Mouse (Mus musculus) natural killer cell, adult 2 months (primary cell): Measurements from ENCODE around the gene Elobl.
A peak's percentile ranks its signal among the peaks of the same experiment; 100 is the strongest.

ENCODE experiments used
- DNase-seq, 2 experiments: peaks; one replicate each; pipeline ENCODE4 v3.0.0; 2022; ENCODE audit warnings: low spot score in 2 of 2

The Elobl gene

GRCm38 (mm10) chr11:88988956-88989355 is 22.2 kb upstream of the Elobl start:
- DNase-seq = no peak

GRCm38 (mm10) chr11:88986616-88987015 is 19.9 kb upstream of the Elobl start:
- no peak for DNase-seq

GRCm38 (mm10) chr11:88981337-88981736 is 14.6 kb upstream of the Elobl start:
- no peak for DNase-seq

GRCm38 (mm10) chr11:88977188-88977587 is 10.5 kb upstream of the Elobl start:
- DNase-seq = no peak

- DNase-seq = peak in 1 of 2 experiments; percentile 21
Observed at GRCm38 (mm10) chr11:88976320-88976719, 9.6 kb upstream of the Elobl start.

GRCm38 (mm10) chr11:88973776-88974701 is 7.3 kb upstream of the Elobl start:
- peak; percentile 87 to 93 for DNase-seq

GRCm38 (mm10) chr11:88970202-88970732 is 3.5 kb upstream of the Elobl start, which contains the start of gene Coil:
TSS of gene Coil (plus strand) at chr11:88970252.
- peak in 1 of 2 experiments; percentile 17 for DNase-seq

- no peak for DNase-seq
Observed at GRCm38 (mm10) chr11:88958851-88959250, 7.9 kb downstream of the Elobl start.

GRCm38 (mm10) chr11:88955217-88955969 is 11.3 kb downstream of the Elobl start, which contains the start of gene Scpep1:
TSS of gene Scpep1 (minus strand) at chr11:88955465.
- DNase-seq = peak; percentile 91 to 97

GRCm38 (mm10) chr11:88954803-88955202 is 11.9 kb downstream of the Elobl start:
- peak; percentile 54 to 68 for DNase-seq

- DNase-seq = no peak
Observed at GRCm38 (mm10) chr11:88953582-88953981, 13.1 kb downstream of the Elobl start.

- no peak for DNase-seq
Observed at GRCm38 (mm10) chr11:88952117-88952516, 14.6 kb downstream of the Elobl start.

- no peak for DNase-seq
Observed at GRCm38 (mm10) chr11:88951576-88951975, 15.2 kb downstream of the Elobl start.

GRCm38 (mm10) chr11:88950640-88951250 is 16.0 kb downstream of the Elobl start:
- no peak for DNase-seq

- DNase-seq = peak in 1 of 2 experiments; percentile 27
Observed at GRCm38 (mm10) chr11:88949802-88950639, 16.7 kb downstream of the Elobl start.

- no peak for DNase-seq
Observed at GRCm38 (mm10) chr11:88948896-88949295, 17.8 kb downstream of the Elobl start.

GRCm38 (mm10) chr11:88945971-88946585 is 20.7 kb downstream of the Elobl start:
- DNase-seq = no peak

- no peak for DNase-seq
Observed at GRCm38 (mm10) chr11:88941489-88941888, 25.2 kb downstream of the Elobl start.

- no peak for DNase-seq
Observed at GRCm38 (mm10) chr11:88939634-88940033, 27.1 kb downstream of the Elobl start.

GRCm38 (mm10) chr11:88938770-88939169 is 28.0 kb downstream of the Elobl start:
- DNase-seq = no peak
